Mouse (Mus musculus): ENCODE results near the gene Olfr1140. TPM values are rescaled to one million over a fixed set of nuclear protein-coding genes. Genes with fewer than 3 reads are reported as not detected.

Olfr1140 gene
- polyA plus RNA-seq (2012; rRNA removed), result not detected in 2 replicates

DNA sequence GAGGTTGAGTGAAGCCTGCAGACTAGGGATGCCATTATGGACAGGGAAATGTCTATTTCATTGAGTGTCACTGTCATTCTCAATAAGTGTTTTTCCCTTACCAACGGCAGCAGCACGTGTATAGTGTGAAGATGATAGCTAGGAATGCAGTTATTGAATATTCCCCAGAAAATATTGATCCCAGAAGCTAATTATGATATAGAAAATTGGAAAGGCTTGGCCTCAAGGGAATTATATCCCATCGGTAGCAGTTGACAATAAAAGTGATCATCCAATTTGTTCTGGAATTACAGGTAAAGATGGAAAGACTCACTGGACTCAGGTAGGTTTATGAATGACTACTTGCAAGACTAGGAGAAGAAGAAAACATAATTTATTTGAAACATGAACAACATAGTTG is at the start of gene Olfr1140:
TSS of gene Olfr1140 (plus strand) at position 301 of the 400 bp plus-strand sequence.
- no peak within 1 kb of the TSS for H3K27ac ChIP-seq (ENCODE audit: control insufficient read depth, insufficient read depth, low read depth, low read length)

DNA sequence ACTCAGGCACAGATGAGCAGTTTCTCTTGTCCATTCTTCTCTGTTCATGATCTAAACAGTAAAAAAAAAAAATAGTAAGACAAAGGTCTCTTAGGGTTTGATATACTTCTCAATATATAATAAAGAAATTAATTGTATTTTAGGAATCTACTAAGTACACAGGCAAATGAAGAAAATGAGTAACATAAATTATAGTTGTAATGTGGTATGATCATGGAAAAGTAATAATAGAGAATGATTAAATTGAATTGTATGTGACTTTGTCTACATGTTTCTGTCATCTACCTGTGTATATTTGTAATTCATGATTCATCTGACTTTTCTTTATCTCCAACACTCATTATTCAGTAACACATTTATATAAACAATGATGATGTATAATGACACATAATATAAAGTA is 49.7 kb upstream of the Olfr1140 start, which contains the start of gene Olfr1136:
TSS of gene Olfr1136 (minus strand) at position 101 of the 400 bp plus-strand sequence.
- Histone ChIP-seq H3K4me3 (ENCODE audit: control insufficient read depth, low read depth, low read length) (no peak within 1 kb of the TSS), H3K36me3 (ENCODE audit: control insufficient read depth, insufficient read depth, low read length) (no peaks in the 10 kb centered on the region), H3K27ac (ENCODE audit: control insufficient read depth, insufficient read depth, low read depth, low read length) (no peak within 1 kb of the TSS), H3K4me1 (ENCODE audit: control insufficient read depth, insufficient read depth, low read length) (no peaks in the 10 kb centered on the region), H3K27me3 (ENCODE audit: control insufficient read depth, insufficient read depth, low read length) (no peaks in the 10 kb centered on the region)
- TF ChIP-seq CTCF (IDR thresholded peaks at IDR 0.05; ENCODE audit: control insufficient read depth, insufficient read depth, insufficient replicate concordance, low read depth, low read length) (no peak), POLR2A (IDR thresholded peaks at IDR 0.05; ENCODE audit: control insufficient read depth, low read depth, low read length) (no peak)

More for the DNA sequence above, at the start of gene Olfr1140:
- no peaks in the 10 kb centered on the region for H3K27me3 ChIP-seq (ENCODE audit: control insufficient read depth, insufficient read depth, low read length)
- no peaks in the 10 kb centered on the region for H3K36me3 ChIP-seq (ENCODE audit: control insufficient read depth, insufficient read depth, low read length)
- H3K4me1 ChIP-seq (ENCODE audit: control insufficient read depth, insufficient read depth, low read length), result no peaks in the 10 kb centered on the region
- no peak within 1 kb of the TSS for H3K4me3 ChIP-seq (ENCODE audit: control insufficient read depth, low read depth, low read length)
- TF ChIP-seq CTCF (IDR thresholded peaks at IDR 0.05; ENCODE audit: control insufficient read depth, insufficient read depth, insufficient replicate concordance, low read depth, low read length) (no peak), POLR2A (IDR thresholded peaks at IDR 0.05; ENCODE audit: control insufficient read depth, low read depth, low read length) (no peak)

DNA sequence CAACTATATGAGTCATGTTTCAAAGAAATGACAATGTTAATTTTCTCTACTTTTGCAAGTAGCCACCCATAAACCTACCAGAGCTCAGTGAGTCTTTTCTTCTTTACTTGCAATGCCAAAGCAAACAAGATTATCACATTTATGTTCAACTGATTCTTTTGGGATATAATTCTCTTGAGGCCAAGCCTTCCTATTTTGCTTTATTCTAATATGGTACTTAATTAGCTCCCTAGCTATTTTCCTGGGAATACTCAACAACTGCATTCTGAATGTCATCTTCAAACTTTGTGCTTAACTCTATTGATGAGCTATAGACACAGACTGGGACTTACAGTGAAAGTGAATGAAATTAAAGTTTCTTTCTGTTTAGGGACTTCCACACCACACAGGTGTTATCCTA is 30.5 kb upstream of the Olfr1140 start, which contains the start of gene Olfr1137:
TSS of gene Olfr1137 (minus strand) at position 101 of the 400 bp plus-strand sequence.
- H3K4me1 ChIP-seq (ENCODE audit: control insufficient read depth, insufficient read depth, low read length), result no peaks in the 10 kb centered on the region
- H3K4me3 ChIP-seq (ENCODE audit: control insufficient read depth, low read depth, low read length), result no peak within 1 kb of the TSS
- no peak within 1 kb of the TSS for H3K27ac ChIP-seq (ENCODE audit: control insufficient read depth, insufficient read depth, low read depth, low read length)
- TF ChIP-seq CTCF (IDR thresholded peaks at IDR 0.05; ENCODE audit: control insufficient read depth, insufficient read depth, insufficient replicate concordance, low read depth, low read length) (no peak), POLR2A (IDR thresholded peaks at IDR 0.05; ENCODE audit: control insufficient read depth, low read depth, low read length) (no peak)
- H3K27me3 ChIP-seq (ENCODE audit: control insufficient read depth, insufficient read depth, low read length), result no peaks in the 10 kb centered on the region
- no peaks in the 10 kb centered on the region for H3K36me3 ChIP-seq (ENCODE audit: control insufficient read depth, insufficient read depth, low read length)

GRCm38 (mm10) chr2:87739878-87740277 is 3.7 kb upstream of the Olfr1140 start, which contains the start of gene Olfr1138:
TSS of gene Olfr1138 (minus strand) at chr2:87739978.
- TF ChIP-seq POLR2A (IDR thresholded peaks at IDR 0.05; ENCODE audit: control insufficient read depth, low read depth, low read length), result no peak
- no peak for TF ChIP-seq CTCF (IDR thresholded peaks at IDR 0.05; ENCODE audit: control insufficient read depth, insufficient read depth, insufficient replicate concordance, low read depth, low read length)
- H3K36me3 ChIP-seq (ENCODE audit: control insufficient read depth, insufficient read depth, low read length), result no peaks in the 10 kb centered on the region

DNA sequence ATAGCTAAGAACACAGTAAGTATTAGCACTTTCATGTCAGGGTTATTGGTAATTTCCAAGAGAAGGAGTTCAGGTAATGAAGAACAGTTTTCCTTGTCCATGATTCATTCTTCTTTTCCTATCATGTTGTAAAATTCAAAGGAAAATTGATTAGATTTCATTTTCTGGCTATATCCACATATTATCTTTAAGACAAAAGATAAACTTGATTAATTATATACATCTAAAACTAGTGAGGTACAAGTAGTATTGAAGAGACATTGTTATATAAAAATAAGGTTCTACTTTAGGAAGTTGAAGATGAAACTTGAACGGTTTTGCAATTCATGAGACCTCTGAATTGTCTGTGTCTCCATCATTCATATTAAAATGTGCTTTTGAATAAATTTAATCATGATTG is 10.3 kb downstream of the Olfr1140 start, which contains the start of gene Olfr1141:
TSS of gene Olfr1141 (minus strand) at position 101 of the 400 bp plus-strand sequence.
- Histone ChIP-seq H3K4me3 (ENCODE audit: control insufficient read depth, low read depth, low read length) (no peak within 1 kb of the TSS), H3K27ac (ENCODE audit: control insufficient read depth, insufficient read depth, low read depth, low read length) (no peak within 1 kb of the TSS), H3K4me1 (ENCODE audit: control insufficient read depth, insufficient read depth, low read length) (no peaks in the 10 kb centered on the region), H3K27me3 (ENCODE audit: control insufficient read depth, insufficient read depth, low read length) (no peaks in the 10 kb centered on the region), H3K36me3 (ENCODE audit: control insufficient read depth, insufficient read depth, low read length) (no peaks in the 10 kb centered on the region)
- TF ChIP-seq CTCF (IDR thresholded peaks at IDR 0.05; ENCODE audit: control insufficient read depth, insufficient read depth, insufficient replicate concordance, low read depth, low read length) (no peak), POLR2A (IDR thresholded peaks at IDR 0.05; ENCODE audit: control insufficient read depth, low read depth, low read length) (no peak)

More at GRCm38 (mm10) chr2:87739878-87740277, 3.7 kb upstream of the Olfr1140 start, which contains the start of gene Olfr1138:
- Histone ChIP-seq H3K27me3 (ENCODE audit: control insufficient read depth, insufficient read depth, low read length) (no peaks in the 10 kb centered on the region), H3K4me3 (ENCODE audit: control insufficient read depth, low read depth, low read length) (no peak within 1 kb of the TSS), H3K27ac (ENCODE audit: control insufficient read depth, insufficient read depth, low read depth, low read length) (no peak within 1 kb of the TSS), H3K4me1 (ENCODE audit: control insufficient read depth, insufficient read depth, low read length) (no peaks in the 10 kb centered on the region)

GRCm38 (mm10) chr2:87776143-87776542 is 32.6 kb downstream of the Olfr1140 start:
- Histone ChIP-seq H3K36me3 (ENCODE audit: control insufficient read depth, insufficient read depth, low read length) (no peaks in the 10 kb centered on the region), H3K27ac (ENCODE audit: control insufficient read depth, insufficient read depth, low read depth, low read length) (no peak overlapping the region), H3K4me3 (ENCODE audit: control insufficient read depth, low read depth, low read length) (no peak overlapping the region), H3K4me1 (ENCODE audit: control insufficient read depth, insufficient read depth, low read length) (no peaks in the 10 kb centered on the region), H3K27me3 (ENCODE audit: control insufficient read depth, insufficient read depth, low read length) (no peaks in the 10 kb centered on the region)
- TF ChIP-seq POLR2A (IDR thresholded peaks at IDR 0.05; ENCODE audit: control insufficient read depth, low read depth, low read length) (no peak), CTCF (IDR thresholded peaks at IDR 0.05; ENCODE audit: control insufficient read depth, insufficient read depth, insufficient replicate concordance, low read depth, low read length) (no peak)

DNA sequence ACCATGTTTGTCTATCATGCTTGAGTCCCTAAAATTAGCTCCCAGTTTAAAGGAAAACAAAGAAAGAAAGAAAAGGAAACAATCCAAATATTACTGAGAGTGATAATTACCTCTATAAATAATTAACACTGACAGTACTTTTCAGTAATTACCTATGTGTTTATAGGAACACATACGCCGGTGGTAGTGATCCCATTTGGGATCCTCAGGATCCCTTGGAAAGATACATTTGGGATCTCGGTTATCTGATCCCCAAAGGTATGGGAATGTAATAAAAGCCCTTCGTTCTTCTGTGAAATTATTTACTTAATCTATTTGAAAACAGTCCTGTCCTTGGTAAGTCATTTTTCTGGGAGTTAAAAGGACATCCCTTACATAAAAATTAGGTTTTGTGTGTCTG is 35.6 kb downstream of the Olfr1140 start, which contains the start of gene Olfr152:
TSS of gene Olfr152 (plus strand) at position 301 of the 400 bp plus-strand sequence.
- Histone ChIP-seq H3K4me1 (ENCODE audit: control insufficient read depth, insufficient read depth, low read length) (no peaks in the 10 kb centered on the region), H3K27ac (ENCODE audit: control insufficient read depth, insufficient read depth, low read depth, low read length) (no peak within 1 kb of the TSS), H3K27me3 (ENCODE audit: control insufficient read depth, insufficient read depth, low read length) (no peaks in the 10 kb centered on the region), H3K4me3 (ENCODE audit: control insufficient read depth, low read depth, low read length) (no peak within 1 kb of the TSS), H3K36me3 (ENCODE audit: control insufficient read depth, insufficient read depth, low read length) (no peaks in the 10 kb centered on the region)
- TF ChIP-seq CTCF (IDR thresholded peaks at IDR 0.05; ENCODE audit: control insufficient read depth, insufficient read depth, insufficient replicate concordance, low read depth, low read length) (no peak), POLR2A (IDR thresholded peaks at IDR 0.05; ENCODE audit: control insufficient read depth, low read depth, low read length) (no peak)

Other genes starting within 250 kb of the Olfr1140 start
- gene Pramel7, start 246.7 kb upstream of the Olfr1140 start, polyA plus RNA-seq (2012; rRNA removed), result 0.13 and 0.21 TPM in 2 replicates
- gene Pramel6, start 237.2 kb upstream of the Olfr1140 start, polyA plus RNA-seq (2012; rRNA removed), result not detected in 2 replicates
- gene Olfr153, start 212.0 kb upstream of the Olfr1140 start, polyA plus RNA-seq (2012; rRNA removed), result 0.08 and 0.42 TPM in 2 replicates
- not detected in 2 replicates for gene Olfr1128, start 198.2 kb upstream of the Olfr1140 start, polyA plus RNA-seq (2012; rRNA removed)
- gene Olfr1129, start 169.8 kb upstream of the Olfr1140 start, polyA plus RNA-seq (2012; rRNA removed), result not detected in 2 replicates
- gene Olfr1130, start 137.5 kb upstream of the Olfr1140 start, polyA plus RNA-seq (2012; rRNA removed), result not detected in 2 replicates
- not detected in 2 replicates for gene Olfr1131, start 116.6 kb upstream of the Olfr1140 start, polyA plus RNA-seq (2012; rRNA removed)
- gene Olfr1132, start 106.2 kb upstream of the Olfr1140 start, polyA plus RNA-seq (2012; rRNA removed), result not detected in 2 replicates
- gene Olfr1133, start 96.4 kb upstream of the Olfr1140 start, polyA plus RNA-seq (2012; rRNA removed), result not detected in 2 replicates
- not detected in 2 replicates for gene Olfr1134, start 85.3 kb upstream of the Olfr1140 start, polyA plus RNA-seq (2012; rRNA removed)
- not detected in 2 replicates for gene Olfr1135, start 70.1 kb upstream of the Olfr1140 start, polyA plus RNA-seq (2012; rRNA removed)
- not detected in 2 replicates for gene Olfr1136, start 49.8 kb upstream of the Olfr1140 start, polyA plus RNA-seq (2012; rRNA removed)
- gene Olfr1137, start 30.6 kb upstream of the Olfr1140 start, polyA plus RNA-seq (2012; rRNA removed), result not detected in 2 replicates
- not detected in 2 replicates for gene Olfr1138, start 3.8 kb upstream of the Olfr1140 start, polyA plus RNA-seq (2012; rRNA removed)
- gene Olfr1141, start 10.2 kb downstream of the Olfr1140 start, polyA plus RNA-seq (2012; rRNA removed), result not detected in 2 replicates
- gene Olfr152, start 35.7 kb downstream of the Olfr1140 start, polyA plus RNA-seq (2012; rRNA removed), result not detected in 2 replicates
- gene Olfr1143, start 56.8 kb downstream of the Olfr1140 start, polyA plus RNA-seq (2012; rRNA removed), result not detected in 2 replicates
- not detected in 2 replicates for gene Olfr1145, start 66.1 kb downstream of the Olfr1140 start, polyA plus RNA-seq (2012; rRNA removed)
- not detected in 2 replicates for gene Olfr1148, start 86.8 kb downstream of the Olfr1140 start, polyA plus RNA-seq (2012; rRNA removed)
- gene Olfr1150-ps1, start 100.2 kb downstream of the Olfr1140 start, polyA plus RNA-seq (2012; rRNA removed), result not detected in 2 replicates
- not detected in 2 replicates for gene Olfr1151, start 112.1 kb downstream of the Olfr1140 start, polyA plus RNA-seq (2012; rRNA removed)
- not detected in 2 replicates for gene Olfr1152, start 122.7 kb downstream of the Olfr1140 start, polyA plus RNA-seq (2012; rRNA removed)
- not detected in 2 replicates for gene Olfr1153, start 151.2 kb downstream of the Olfr1140 start, polyA plus RNA-seq (2012; rRNA removed)
- not detected in 2 replicates for gene Olfr1154, start 161.4 kb downstream of the Olfr1140 start, polyA plus RNA-seq (2012; rRNA removed)
- gene Olfr1155, start 201.4 kb downstream of the Olfr1140 start, polyA plus RNA-seq (2012; rRNA removed), result not detected in 2 replicates
- not detected in 2 replicates for gene Olfr1156, start 209.3 kb downstream of the Olfr1140 start, polyA plus RNA-seq (2012; rRNA removed)
- not detected in 2 replicates for gene Olfr1157, start 224.5 kb downstream of the Olfr1140 start, polyA plus RNA-seq (2012; rRNA removed)
- not detected in 2 replicates for gene Olfr74, start 230.9 kb downstream of the Olfr1140 start, polyA plus RNA-seq (2012; rRNA removed)
- not detected in 2 replicates for gene Olfr1158, start 246.4 kb downstream of the Olfr1140 start, polyA plus RNA-seq (2012; rRNA removed)